Mouse (Mus musculus): ENCODE measurements around the gene Cbll1. TPM values are rescaled to one million over a fixed set of nuclear protein-coding genes. Genes with fewer than 3 reads are reported as not detected.

Gene Cbll1
- polyA plus RNA-seq, 1 experiment from 2014 or later = 15.9 TPM

DNA sequence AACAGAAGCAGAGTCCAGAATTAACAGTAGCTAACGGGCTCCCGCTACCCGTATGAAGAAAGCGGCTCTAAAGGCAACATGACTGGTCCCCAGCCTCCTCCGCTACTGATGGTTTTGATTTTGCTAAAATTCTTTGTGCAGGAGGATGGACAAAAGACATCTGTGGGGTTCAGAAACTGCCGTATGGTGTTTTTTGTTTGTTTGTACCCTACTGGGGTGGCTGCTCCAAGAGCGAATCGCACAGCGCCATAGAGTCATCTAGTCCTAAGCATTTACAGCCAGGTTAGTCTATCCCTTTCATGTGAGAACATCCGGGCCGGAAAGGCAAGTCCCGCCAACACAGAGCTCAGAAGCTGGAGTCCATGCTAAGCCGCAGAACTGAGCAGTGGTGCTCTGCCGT lies 32.6 kb upstream of the Cbll1 start:
- no peaks in the 10 kb centered on the region for H3K27me3 ChIP-seq (replicated peaks; ENCODE audit: control insufficient read depth, insufficient read depth, low read length)
- H3K9ac ChIP-seq (replicated peaks; ENCODE audit: low read depth, low read length) = no peak overlapping the region
- H3K9me3 ChIP-seq (ENCODE audit: control insufficient read depth, low read length) = no peaks in the 10 kb centered on the region
- H3K4me2 ChIP-seq (ENCODE audit: low read length) = no peak overlapping the region
- H3K36me3 ChIP-seq (ENCODE audit: control insufficient read depth, insufficient read depth) = no peaks in the 10 kb centered on the region
- peaks cover 14% of the 10 kb centered on the region for H3K4me1 ChIP-seq (replicated peaks; ENCODE audit: control insufficient read depth, insufficient read depth, low read length)
- H3K27ac ChIP-seq (ENCODE audit: low read length) = no peak overlapping the region
- 75% methylated on average over 14 of the region's 14 CpGs for WGBS
- ATAC-seq = no peak
- no peak overlapping the region for H3K4me3 ChIP-seq (replicated peaks; ENCODE audit: low read length)

DNA sequence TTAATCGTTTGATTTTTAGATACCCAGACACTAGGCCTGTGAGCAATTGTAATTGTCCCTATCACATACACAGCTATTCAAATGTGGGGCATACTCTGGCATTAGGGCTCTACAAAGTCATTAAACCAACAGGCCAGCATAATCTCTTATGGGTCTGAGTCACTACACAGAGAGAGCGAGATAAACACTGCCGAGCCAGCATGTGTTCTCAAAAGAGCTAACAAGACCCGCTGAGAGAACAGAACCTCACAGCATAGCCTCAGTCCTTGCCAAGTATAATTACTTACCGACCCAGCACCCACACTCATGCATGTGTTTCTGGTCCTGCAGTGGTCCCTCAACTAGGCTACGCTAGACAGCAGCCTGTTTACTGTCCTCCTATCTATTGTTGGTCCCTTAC lies 28.0 kb upstream of the Cbll1 start:
- WGBS = 38% methylated on average over 6 of the region's 6 CpGs
- H3K36me3 ChIP-seq (ENCODE audit: control insufficient read depth, insufficient read depth) = no peaks in the 10 kb centered on the region
- H3K27me3 ChIP-seq (replicated peaks; ENCODE audit: control insufficient read depth, insufficient read depth, low read length) = no peaks in the 10 kb centered on the region
- no peak overlapping the region for H3K9ac ChIP-seq (replicated peaks; ENCODE audit: low read depth, low read length)
- H3K27ac ChIP-seq (ENCODE audit: low read length) = no peak overlapping the region
- 0 out of 2 replicates have a peak, but pooled peaks have one; percentile 20 for ATAC-seq
- H3K4me2 ChIP-seq (ENCODE audit: low read length) = no peak overlapping the region
- H3K4me3 ChIP-seq (replicated peaks; ENCODE audit: low read length) = no peak overlapping the region
- no peaks in the 10 kb centered on the region for H3K9me3 ChIP-seq (ENCODE audit: control insufficient read depth, low read length)
- H3K4me1 ChIP-seq (replicated peaks; ENCODE audit: control insufficient read depth, insufficient read depth, low read length) = no peaks in the 10 kb centered on the region; the same call in 1 of the 2 replicates

DNA sequence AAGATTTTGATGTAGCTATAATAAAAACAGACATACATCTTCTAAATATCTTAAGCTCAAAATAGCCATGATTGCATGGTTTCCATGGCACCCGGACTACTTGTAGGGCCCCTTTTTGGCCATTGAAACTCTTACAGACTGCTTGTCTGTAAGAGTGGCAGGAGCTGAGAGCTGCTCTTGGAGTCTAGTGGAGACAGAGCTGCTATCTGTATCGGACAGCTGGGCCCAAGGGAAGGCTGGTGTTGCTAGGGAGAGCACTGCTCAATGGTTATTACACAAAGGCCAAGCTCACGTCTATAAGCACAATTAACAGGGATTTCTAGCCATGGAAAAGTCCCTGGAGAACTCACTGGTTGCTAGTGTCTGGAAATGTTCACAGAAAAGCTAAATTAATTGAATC lies 22.0 kb upstream of the Cbll1 start:
- Histone ChIP-seq H3K9ac (replicated peaks; ENCODE audit: low read depth, low read length) (no peak overlapping the region), H3K4me1 (replicated peaks; ENCODE audit: control insufficient read depth, insufficient read depth, low read length) (no peaks in the 10 kb centered on the region; the same call in 1 of the 2 replicates), H3K27ac (ENCODE audit: low read length) (no peak overlapping the region), H3K4me2 (ENCODE audit: low read length) (no peak overlapping the region), H3K36me3 (ENCODE audit: control insufficient read depth, insufficient read depth) (no peaks in the 10 kb centered on the region), H3K27me3 (replicated peaks; ENCODE audit: control insufficient read depth, insufficient read depth, low read length) (no peaks in the 10 kb centered on the region), H3K4me3 (replicated peaks; ENCODE audit: low read length) (no peak overlapping the region), H3K9me3 (ENCODE audit: control insufficient read depth, low read length) (no peaks in the 10 kb centered on the region)
- ATAC-seq = no peak
- WGBS = 55% methylated on average over 3 of the region's 3 CpGs

DNA sequence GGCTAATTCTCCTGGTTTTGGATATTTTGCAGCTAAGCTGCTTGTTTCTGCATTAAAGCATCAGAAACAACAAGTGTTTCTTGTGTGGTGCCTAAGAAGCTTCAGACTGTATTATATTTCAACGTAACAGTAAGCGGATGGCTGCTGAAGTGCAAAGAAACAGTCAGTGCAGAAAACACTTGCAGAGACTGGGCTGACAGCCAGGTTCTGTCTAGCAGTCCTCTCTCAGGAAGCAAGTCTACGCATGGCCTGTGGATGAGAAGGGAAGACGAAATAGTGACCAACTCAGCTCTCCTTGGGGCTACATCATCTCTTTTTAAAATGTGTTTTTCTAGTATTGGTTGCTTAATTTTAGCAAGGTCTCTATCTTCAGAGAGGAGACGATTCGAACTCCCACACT lies 20.7 kb upstream of the Cbll1 start:
- ATAC-seq = no peak
- Histone ChIP-seq H3K4me3 (replicated peaks; ENCODE audit: low read length) (no peak overlapping the region), H3K27ac (ENCODE audit: low read length) (no peak overlapping the region), H3K4me2 (ENCODE audit: low read length) (no peak overlapping the region), H3K36me3 (ENCODE audit: control insufficient read depth, insufficient read depth) (no peaks in the 10 kb centered on the region), H3K4me1 (replicated peaks; ENCODE audit: control insufficient read depth, insufficient read depth, low read length) (no peaks in the 10 kb centered on the region; the same call in 1 of the 2 replicates), H3K27me3 (replicated peaks; ENCODE audit: control insufficient read depth, insufficient read depth, low read length) (no peaks in the 10 kb centered on the region), H3K9ac (replicated peaks; ENCODE audit: low read depth, low read length) (no peak overlapping the region), H3K9me3 (ENCODE audit: control insufficient read depth, low read length) (no peaks in the 10 kb centered on the region)
- 60% methylated on average over 6 of the region's 6 CpGs for WGBS

DNA sequence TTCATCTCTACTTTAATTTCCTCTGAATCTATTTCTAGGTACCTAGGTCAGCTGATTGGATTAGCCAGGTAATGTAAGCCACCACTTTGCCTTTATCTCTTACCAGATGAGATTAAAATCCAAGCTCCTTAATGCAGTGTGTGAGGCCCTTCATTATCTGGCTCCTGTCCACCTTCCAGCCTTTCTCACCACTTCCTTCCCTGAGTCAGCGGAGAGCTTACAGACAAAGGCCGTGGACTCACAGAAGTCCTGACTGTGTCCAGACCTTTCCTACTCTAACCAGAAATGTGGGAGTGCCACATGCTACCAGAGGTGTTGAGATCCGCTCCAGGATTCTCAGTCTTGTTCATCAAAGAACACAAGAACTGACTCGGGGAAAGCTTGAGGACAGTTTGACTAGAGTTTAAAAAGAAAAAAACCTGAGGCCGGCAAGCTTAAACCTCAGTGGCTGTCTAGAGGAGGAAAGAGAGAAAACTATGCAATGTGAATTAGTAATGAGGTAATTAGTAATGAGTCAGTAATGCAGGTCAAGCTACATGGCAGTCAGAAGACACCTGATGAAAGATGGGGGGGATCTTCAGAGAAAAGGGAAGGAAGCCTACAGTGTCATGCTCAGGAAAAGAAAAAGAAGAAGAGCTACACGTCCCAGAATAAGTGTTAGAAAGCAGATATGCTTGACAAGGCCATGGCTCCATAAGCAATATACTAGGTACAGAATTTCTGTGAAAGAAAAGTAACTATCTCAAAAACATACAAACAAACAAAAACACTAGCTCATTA lies 14.5 kb upstream of the Cbll1 start:
- no peak for ATAC-seq
- no peaks in the 10 kb centered on the region for H3K4me1 ChIP-seq (replicated peaks; ENCODE audit: control insufficient read depth, insufficient read depth, low read length)
- H3K27me3 ChIP-seq (replicated peaks; ENCODE audit: control insufficient read depth, insufficient read depth, low read length) = no peaks in the 10 kb centered on the region
- no peaks in the 10 kb centered on the region for H3K36me3 ChIP-seq (ENCODE audit: control insufficient read depth, insufficient read depth)
- H3K4me2 ChIP-seq (ENCODE audit: low read length) = no peak overlapping the region
- H3K9me3 ChIP-seq (ENCODE audit: control insufficient read depth, low read length) = no peaks in the 10 kb centered on the region
- WGBS = 64% methylated on average over 6 of the region's 6 CpGs
- H3K27ac ChIP-seq (ENCODE audit: low read length) = no peak overlapping the region
- no peak overlapping the region for H3K9ac ChIP-seq (replicated peaks; ENCODE audit: low read depth, low read length)
- H3K4me3 ChIP-seq (replicated peaks; ENCODE audit: low read length) = no peak overlapping the region

DNA sequence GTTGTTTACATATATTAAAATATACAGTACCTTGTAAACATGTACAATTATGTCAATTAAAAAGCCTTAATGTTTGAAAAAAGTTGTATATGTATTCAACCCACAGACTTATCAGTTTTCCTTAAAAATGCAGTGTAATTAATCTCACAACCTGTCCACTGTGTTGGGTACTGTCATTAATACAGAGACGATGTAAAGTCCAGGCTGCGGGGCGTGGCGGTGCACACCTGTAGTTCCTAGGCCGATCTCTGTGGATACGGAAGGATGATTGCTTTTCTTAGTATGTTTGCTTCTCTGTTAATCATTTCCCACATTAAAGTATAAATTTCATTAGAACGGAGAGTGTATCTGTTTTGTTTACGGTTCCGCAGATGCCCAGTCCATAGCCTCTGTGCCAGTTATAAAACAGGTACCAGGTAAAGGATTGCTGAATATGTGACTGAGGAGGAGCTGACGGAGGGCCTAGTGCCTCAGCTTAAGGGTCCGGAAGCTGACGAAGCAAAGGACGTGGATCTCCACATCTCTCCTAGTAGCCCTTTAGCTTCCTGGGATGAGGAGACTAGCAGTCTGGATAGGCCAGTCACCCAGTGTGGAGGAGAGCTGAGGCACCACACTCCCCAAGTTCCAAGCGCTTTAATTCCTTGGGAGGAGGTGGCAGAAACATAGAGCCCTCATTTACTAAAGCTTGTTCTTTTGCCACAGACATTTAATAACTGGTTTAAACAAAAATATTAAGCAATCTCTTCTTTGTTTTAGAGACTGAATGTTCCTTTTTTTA lies 13.4 kb upstream of the Cbll1 start:
- WGBS = 93% methylated on average over 14 of the region's 14 CpGs
- no peaks in the 10 kb centered on the region for H3K36me3 ChIP-seq (ENCODE audit: control insufficient read depth, insufficient read depth)
- no peaks in the 10 kb centered on the region for H3K9me3 ChIP-seq (ENCODE audit: control insufficient read depth, low read length)
- no peak overlapping the region for H3K27ac ChIP-seq (ENCODE audit: low read length)
- ATAC-seq = no peak
- H3K9ac ChIP-seq (replicated peaks; ENCODE audit: low read depth, low read length) = no peak overlapping the region
- no peaks in the 10 kb centered on the region for H3K4me1 ChIP-seq (replicated peaks; ENCODE audit: control insufficient read depth, insufficient read depth, low read length)
- no peak overlapping the region for H3K4me2 ChIP-seq (ENCODE audit: low read length)
- no peaks in the 10 kb centered on the region for H3K27me3 ChIP-seq (replicated peaks; ENCODE audit: control insufficient read depth, insufficient read depth, low read length)
- no peak overlapping the region for H3K4me3 ChIP-seq (replicated peaks; ENCODE audit: low read length)

DNA sequence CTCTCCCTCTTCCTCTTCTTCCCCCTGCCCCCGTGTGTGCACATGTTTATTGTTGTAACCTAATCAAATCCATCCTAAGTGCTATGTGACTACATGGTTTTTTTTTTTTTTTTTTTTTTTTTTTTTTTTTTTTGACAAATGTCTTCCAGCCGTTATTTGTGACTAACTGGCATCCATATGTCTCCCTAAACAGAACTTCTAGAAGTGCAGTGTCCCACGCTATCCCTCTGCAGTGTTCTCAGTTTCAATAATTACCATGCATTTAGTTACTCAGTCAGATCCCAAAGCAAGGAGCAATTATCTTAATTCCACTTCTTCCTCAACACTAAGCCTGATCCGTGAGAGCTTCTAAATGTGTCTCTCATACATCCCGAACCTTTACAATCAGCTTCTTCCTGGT lies 11.8 kb upstream of the Cbll1 start:
- Histone ChIP-seq H3K36me3 (ENCODE audit: control insufficient read depth, insufficient read depth) (no peaks in the 10 kb centered on the region), H3K27ac (ENCODE audit: low read length) (no peak overlapping the region), H3K4me2 (ENCODE audit: low read length) (no peak overlapping the region), H3K4me3 (replicated peaks; ENCODE audit: low read length) (no peak overlapping the region), H3K9ac (replicated peaks; ENCODE audit: low read depth, low read length) (no peak overlapping the region), H3K27me3 (replicated peaks; ENCODE audit: control insufficient read depth, insufficient read depth, low read length) (no peaks in the 10 kb centered on the region), H3K9me3 (ENCODE audit: control insufficient read depth, low read length) (no peaks in the 10 kb centered on the region), H3K4me1 (replicated peaks; ENCODE audit: control insufficient read depth, insufficient read depth, low read length) (no peaks in the 10 kb centered on the region)
- ATAC-seq = no peak
- 64% methylated on average over 4 of the region's 5 CpGs for WGBS

DNA sequence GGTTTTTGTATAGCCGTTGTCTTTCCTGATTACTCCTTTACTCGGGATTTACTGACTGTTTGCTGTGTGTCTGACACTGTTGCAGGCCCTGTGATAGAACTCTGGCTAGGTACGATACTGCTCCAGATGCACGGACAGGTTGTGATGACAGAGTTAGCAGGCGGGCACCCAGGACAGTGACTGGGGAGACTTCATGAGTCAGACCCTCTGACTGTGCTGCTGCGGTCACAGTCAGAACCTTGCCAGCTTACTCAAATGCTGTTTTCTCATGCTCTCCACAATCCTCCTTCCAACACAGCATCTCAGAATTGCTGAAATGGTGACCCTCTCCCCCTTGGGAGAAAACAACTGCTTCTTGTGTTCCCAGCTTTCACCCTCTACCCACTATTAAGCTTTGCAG lies 9.1 kb upstream of the Cbll1 start:
- no peaks in the 10 kb centered on the region for H3K4me1 ChIP-seq (replicated peaks; ENCODE audit: control insufficient read depth, insufficient read depth, low read length)
- H3K4me2 ChIP-seq (ENCODE audit: low read length) = no peak overlapping the region
- H3K36me3 ChIP-seq (ENCODE audit: control insufficient read depth, insufficient read depth) = no peaks in the 10 kb centered on the region
- no peaks in the 10 kb centered on the region for H3K27me3 ChIP-seq (replicated peaks; ENCODE audit: control insufficient read depth, insufficient read depth, low read length)
- H3K9me3 ChIP-seq (ENCODE audit: control insufficient read depth, low read length) = no peaks in the 10 kb centered on the region
- no peak overlapping the region for H3K9ac ChIP-seq (replicated peaks; ENCODE audit: low read depth, low read length)
- no peak overlapping the region for H3K4me3 ChIP-seq (replicated peaks; ENCODE audit: low read length)
- 84% methylated on average over 6 of the region's 6 CpGs for WGBS
- ATAC-seq = no peak
- H3K27ac ChIP-seq (ENCODE audit: low read length) = no peak overlapping the region

DNA sequence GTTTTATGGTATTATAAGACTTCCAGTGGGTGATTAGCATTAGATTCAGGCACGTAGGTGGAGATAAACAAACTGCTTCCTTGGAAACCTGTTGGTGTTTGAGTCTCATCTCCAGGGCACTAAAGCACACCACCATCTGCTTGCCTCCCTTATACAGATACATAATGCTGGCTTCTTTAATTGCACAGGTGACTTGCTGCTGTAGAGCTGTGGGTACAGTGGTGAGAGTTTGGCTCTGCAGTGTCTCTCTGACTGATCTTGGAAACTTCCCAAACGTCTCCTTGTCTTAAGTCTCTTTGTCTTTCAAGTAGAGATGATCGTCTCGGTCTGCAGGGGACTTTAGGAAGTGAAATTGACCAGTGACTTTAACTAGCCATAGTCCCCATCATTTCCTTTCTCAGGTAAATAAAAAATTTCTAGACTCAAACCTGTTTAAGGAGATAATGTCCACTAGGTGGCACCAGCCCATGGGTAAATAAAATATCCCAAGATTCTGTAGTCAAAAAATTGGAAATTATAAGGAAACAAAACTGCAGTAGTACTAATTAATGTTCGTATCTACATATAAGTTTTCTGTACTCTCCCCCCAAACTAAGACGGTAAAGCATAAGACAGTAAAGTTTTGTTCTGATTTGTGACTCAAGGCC lies 8.4 kb upstream of the Cbll1 start:
- Histone ChIP-seq H3K4me1 (replicated peaks; ENCODE audit: control insufficient read depth, insufficient read depth, low read length) (no peaks in the 10 kb centered on the region), H3K36me3 (ENCODE audit: control insufficient read depth, insufficient read depth) (no peaks in the 10 kb centered on the region), H3K4me3 (replicated peaks; ENCODE audit: low read length) (no peak overlapping the region), H3K27ac (ENCODE audit: low read length) (no peak overlapping the region), H3K9me3 (ENCODE audit: control insufficient read depth, low read length) (no peaks in the 10 kb centered on the region), H3K9ac (replicated peaks; ENCODE audit: low read depth, low read length) (no peak overlapping the region), H3K27me3 (replicated peaks; ENCODE audit: control insufficient read depth, insufficient read depth, low read length) (no peaks in the 10 kb centered on the region), H3K4me2 (ENCODE audit: low read length) (no peak overlapping the region)
- no peak for ATAC-seq
- 39% methylated on average over 6 of the region's 6 CpGs for WGBS

Data from forebrain, embryonic 16.5 days (tissue).